Mouse (Mus musculus) layer of hippocampus, adult 6 months (tissue): Measurements from ENCODE around the gene Tmem240. TPM values are rescaled to one million over a fixed set of nuclear protein-coding genes. Genes with fewer than 3 reads are reported as not detected.

Experiments used
- long read RNA-seq, 2 experiments: library from polyadenylated mRNA; unstranded; transcript quantifications; one replicate each; pipeline ENCODE4 v2.0.0; 2019 to 2020
- microRNA-seq: library from miRNA; unstranded; fragments of <30 nt; microRNA quantifications from one replicate; pipeline ENCODE4 v1.2.0, GENCODE M21; 2020
- polyA plus RNA-seq: library from polyadenylated mRNA; unstranded; fragments of <200 nt; fragmentation: Nextera tagmentation; gene quantifications from 2 replicates; pipeline ENCODE4 v1.2.3, GENCODE M21; 2021

Tmem240 gene
- 2.4 and 2.9 TPM in 2 replicates for polyA plus RNA-seq
- long read RNA-seq, experiment 1, partial matches to known transcripts, result 3 of 6 reads
- long read RNA-seq, experiment 1, other reads (novel, unspliced or antisense), result 1 of 6 reads
- long read RNA-seq, experiment 2, partial matches to known transcripts, result 3 of 5 reads
- long read RNA-seq, experiment 2, other reads (novel, unspliced or antisense), result 1 of 5 reads

GRCm38 (mm10) chr4:155734350-155734941 is at the start of gene Tmem240:
Gene Tmem240 (plus strand): TSS chr4:155734800.

DNA sequence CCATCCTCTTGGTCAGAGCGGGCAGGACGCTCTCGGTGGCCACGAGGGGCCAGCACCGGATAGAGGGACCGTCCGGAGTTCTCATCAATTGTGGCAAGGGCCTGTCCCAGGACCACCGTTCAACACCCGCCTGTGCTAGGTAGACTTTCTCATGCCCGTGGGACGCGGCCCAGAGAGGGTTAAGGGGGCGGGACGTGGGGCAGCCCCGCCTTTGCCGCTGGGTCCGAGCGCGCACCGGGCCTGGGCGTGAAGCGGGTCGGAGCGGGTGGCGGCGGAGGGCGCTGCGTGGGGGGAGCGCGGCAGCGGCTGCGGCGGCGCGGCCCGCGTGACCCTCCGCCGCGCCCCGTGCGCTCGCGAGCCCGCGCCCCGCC is 40.5 kb upstream of the Tmem240 start, which contains the start of gene Fndc10:
Fndc10 (plus strand) TSS at position 232 of the 371 bp plus-strand sequence.

GRCm38 (mm10) chr4:155704721-155705591 is 29.6 kb upstream of the Tmem240 start, which contains the start of gene Ssu72:
Gene Ssu72 (plus strand): TSS chr4:155704800.

GRCm38 (mm10) chr4:155760613-155761355 is 26.2 kb downstream of the Tmem240 start, which contains the start of gene Atad3a:
Gene Atad3a (minus strand): TSS chr4:155761093.

DNA sequence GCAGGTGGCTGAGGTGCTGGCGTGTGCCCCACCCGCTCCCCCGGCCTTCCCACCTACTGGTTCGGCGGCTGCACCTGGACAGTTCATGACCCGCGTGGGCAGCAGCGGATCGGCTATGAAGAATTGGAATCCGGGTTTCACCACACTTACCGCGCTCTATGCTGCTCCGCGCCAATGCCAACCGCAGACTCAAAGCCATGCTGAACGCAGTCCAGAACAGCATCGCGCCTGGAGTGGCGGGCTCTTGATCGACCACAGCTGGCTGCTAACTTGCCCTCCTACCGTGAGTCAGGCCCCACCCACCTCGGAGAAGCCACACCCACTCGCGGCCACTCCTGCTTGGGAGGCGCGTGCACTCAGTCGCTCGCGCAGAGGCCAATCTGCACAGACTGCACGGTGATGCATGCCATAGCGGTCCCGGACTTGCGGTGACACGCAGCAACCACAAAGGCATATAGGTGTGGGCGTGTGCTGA is 39.7 kb downstream of the Tmem240 start, which contains the start of gene Vwa1:
Vwa1 (minus strand) TSS at position 419 of the 475 bp plus-strand sequence.

DNA sequence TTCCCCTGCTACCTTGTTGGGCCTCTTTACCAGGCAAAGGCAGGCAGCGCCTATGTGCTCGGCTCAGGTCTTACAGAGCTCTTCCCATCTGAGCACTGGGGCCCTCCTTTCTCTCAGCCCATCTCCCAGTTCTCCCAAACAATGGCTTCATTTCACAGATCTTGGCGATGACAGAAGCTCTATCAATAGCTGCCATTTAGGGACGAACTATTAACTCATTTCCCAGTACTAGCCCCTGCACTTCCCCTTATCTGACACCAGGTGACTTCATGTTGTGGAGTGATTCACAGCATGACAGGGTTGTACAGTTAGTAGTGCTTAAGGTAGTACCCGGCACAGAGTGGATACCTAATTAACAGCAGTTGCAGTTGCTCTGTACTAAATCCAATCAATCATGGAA is 51.2 kb downstream of the Tmem240 start, which contains the start of gene Tmem88b:
Tmem88b (minus strand) TSS at position 56 of the 400 bp plus-strand sequence.

DNA sequence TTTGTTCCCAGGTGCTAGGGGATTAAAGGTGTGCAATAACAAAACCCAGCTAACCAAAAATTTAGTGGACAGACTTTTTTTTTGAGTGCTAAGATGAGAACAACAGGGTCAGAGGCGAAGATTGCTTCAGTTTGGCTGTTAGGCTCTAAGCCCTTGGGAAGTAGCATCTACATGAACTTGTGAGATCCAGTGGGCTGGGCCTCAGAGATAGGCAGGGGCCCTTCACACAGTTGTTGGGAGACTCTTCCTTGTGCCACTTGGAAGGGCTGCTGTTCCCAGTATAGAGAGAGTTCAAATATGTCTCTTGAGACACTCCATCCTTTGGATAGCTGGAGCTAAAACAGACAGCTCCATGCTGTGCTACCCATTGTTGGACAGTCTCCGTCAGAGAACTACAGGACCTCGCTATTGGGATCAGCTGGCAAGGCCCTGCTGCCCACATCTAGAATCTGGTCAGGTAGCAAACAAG is 55.5 kb downstream of the Tmem240 start, which contains the start of gene Ankrd65:
Ankrd65 (plus strand) TSS at position 419 of the 469 bp plus-strand sequence.

Small RNAs within 50 kb of the gene (microRNA-seq; reads per million reads assigned to microRNA genes)
- gene Gm27743, result not detected

Other genes starting within 250 kb of the Tmem240 start
- gene Gnb1, start 243.4 kb upstream of the Tmem240 start, polyA plus RNA-seq, result 837 and 1,392 TPM in 2 replicates
- gene Nadk, start 172.4 kb upstream of the Tmem240 start, polyA plus RNA-seq, result 58.4 and 62.6 TPM in 2 replicates
- gene Slc35e2, start 133.4 kb upstream of the Tmem240 start, polyA plus RNA-seq, result 26.4 and 31.2 TPM in 2 replicates
- gene Cdk11b, start 109.9 kb upstream of the Tmem240 start, polyA plus RNA-seq, result 35.4 and 39.2 TPM in 2 replicates
- gene Gm10563, start 89.4 kb upstream of the Tmem240 start, polyA plus RNA-seq, result not detected in 2 replicates
- gene Mmp23, start 81.4 kb upstream of the Tmem240 start, polyA plus RNA-seq, result 0.45 and 0.87 TPM in 2 replicates
- gene Mib2, start 65.6 kb upstream of the Tmem240 start, polyA plus RNA-seq, result 14.8 and 16.5 TPM in 2 replicates
- gene Fndc10, start 40.5 kb upstream of the Tmem240 start, polyA plus RNA-seq, result 10.0 and 11.8 TPM in 2 replicates
- gene Ssu72, start 30.0 kb upstream of the Tmem240 start, polyA plus RNA-seq, result 201 and 210 TPM in 2 replicates
- gene Atad3a, start 26.3 kb downstream of the Tmem240 start, polyA plus RNA-seq, result 28.5 and 32.9 TPM in 2 replicates
- gene Vwa1, start 39.9 kb downstream of the Tmem240 start, polyA plus RNA-seq, result 14.0 and 15.3 TPM in 2 replicates
- 10.0 and 10.7 TPM in 2 replicates for gene Tmem88b, start 51.1 kb downstream of the Tmem240 start, polyA plus RNA-seq
- 0.19 TPM in 1 of 2 replicates, not detected in the other for gene Ankrd65, start 55.6 kb downstream of the Tmem240 start, polyA plus RNA-seq
- gene Mrpl20, start 68.1 kb downstream of the Tmem240 start, polyA plus RNA-seq, result 367 and 368 TPM in 2 replicates
- gene Ccnl2, start 77.7 kb downstream of the Tmem240 start, polyA plus RNA-seq, result 23.5 and 25.2 TPM in 2 replicates
- gene Aurkaip1, start 96.5 kb downstream of the Tmem240 start, polyA plus RNA-seq, result 269 and 273 TPM in 2 replicates
- gene Mxra8, start 104.9 kb downstream of the Tmem240 start, polyA plus RNA-seq, result 6.7 and 11.4 TPM in 2 replicates
- gene Dvl1, start 112.6 kb downstream of the Tmem240 start, polyA plus RNA-seq, result 4.7 TPM in 2 replicates
- gene Tas1r3, start 128.6 kb downstream of the Tmem240 start, polyA plus RNA-seq, result 0.05 and 0.08 TPM in 2 replicates
- gene Cptp, start 134.6 kb downstream of the Tmem240 start, polyA plus RNA-seq, result 14.0 and 15.0 TPM in 2 replicates
- gene Ints11, start 134.7 kb downstream of the Tmem240 start, polyA plus RNA-seq, result 35.4 and 38.5 TPM in 2 replicates
- gene Pusl1, start 157.0 kb downstream of the Tmem240 start, polyA plus RNA-seq, result 45.2 and 57.4 TPM in 2 replicates
- 25.0 and 25.7 TPM in 2 replicates for gene Acap3, start 157.0 kb downstream of the Tmem240 start, polyA plus RNA-seq
- gene Ube2j2, start 209.0 kb downstream of the Tmem240 start, polyA plus RNA-seq, result 39.1 and 45.7 TPM in 2 replicates
- gene C1qtnf12, start 227.5 kb downstream of the Tmem240 start, polyA plus RNA-seq, result 24.1 and 39.1 TPM in 2 replicates